Mouse (Mus musculus) erythroblast, embryonic 14.5 days (primary cell): Measurements from ENCODE around the gene Hemk1.

ENCODE experiments used
- GATA1 ChIP-seq: IDR thresholded peaks from 2 replicates; pipeline ENCODE4 v1.6.1; 2012; ENCODE audit warnings: low read length, inconsistent platforms, mixed read lengths
- TAL1 ChIP-seq: IDR thresholded peaks from 3 replicates; pipeline ENCODE4 v1.6.1; 2012; ENCODE audit warnings: low read length, inconsistent platforms, mixed read lengths

DNA sequence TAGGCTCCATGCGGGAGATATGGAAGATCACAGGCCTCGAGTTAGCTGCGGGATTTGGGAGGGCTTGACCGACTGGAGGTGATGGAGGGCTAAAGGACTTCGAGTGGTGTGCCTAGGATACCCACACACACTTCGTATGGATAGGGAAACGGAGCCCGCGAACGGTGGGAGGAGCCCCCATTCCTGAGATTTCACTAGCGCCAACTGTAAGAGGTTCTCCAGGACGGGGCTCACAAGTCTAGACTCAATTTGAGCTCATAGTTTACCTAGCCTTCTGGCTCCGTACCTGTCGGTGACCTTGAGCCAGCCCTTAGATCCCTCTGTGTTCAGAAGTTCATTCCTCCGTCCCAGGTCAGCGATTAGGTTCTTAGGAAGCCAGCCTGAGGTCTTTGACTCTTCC is 41.1 kb downstream of the Hemk1 start:
- TF ChIP-seq TAL1, result no peak
- TF ChIP-seq GATA1, result no peak
